Mouse (Mus musculus): Measurements from ENCODE around the gene Filip1. TPM values are rescaled to one million over a fixed set of nuclear protein-coding genes. Genes with fewer than 3 reads are reported as not detected.
"Not testable (repeated sequence)": the region's sequence is repeated elsewhere in the genome, so short reads cannot be mapped to it uniquely, and the experiment has no call there.

Gene Filip1
- total and polyA plus RNA-seq, 3 experiments: 0.71 to 1.5 (median 1.3) TPM

DNA sequence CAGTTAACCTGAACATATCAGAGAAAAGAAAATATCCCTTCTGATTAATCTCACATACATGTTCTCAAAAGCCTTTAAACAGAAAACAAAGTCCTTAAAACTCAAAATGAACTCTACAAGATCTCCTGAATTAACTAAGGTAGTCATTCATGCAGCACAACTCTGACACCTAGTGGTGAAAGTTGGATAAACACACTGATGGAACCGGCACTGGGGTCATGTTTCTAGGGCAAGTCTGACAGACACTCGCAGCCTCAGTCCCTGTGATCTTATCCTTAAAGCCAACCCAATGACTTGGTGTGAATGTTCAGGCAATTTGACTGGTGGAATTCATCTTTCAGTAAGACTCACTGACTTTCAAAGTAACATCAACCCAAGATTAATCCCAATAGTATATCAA lies 13.4 kb upstream of the Filip1 start:
- no peaks in the 10 kb centered on the region for H3K27me3 ChIP-seq (replicated peaks)
- H3K27ac ChIP-seq (ENCODE audit: insufficient read depth, low read depth): no peak overlapping the region
- in situ Hi-C loops (cut with MboI; ENCODE audit: low pct_ligation_motif_present, low pct_unique_long_range_greater_than_20kb, low sequenced_read_pairs) (no loop called here), dilution Hi-C loops (cut with MboI; ENCODE audit: extremely low pct_ligation_motif_present, extremely low pct_unique_long_range_greater_than_20kb, low sequenced_read_pairs) (no loop called here)
- peak; percentile 84 for DNase-seq (ENCODE audit: extremely low read depth)
- H3K4me3 ChIP-seq (replicated peaks in 1 of 3; ENCODE audit: low read depth in 2 of 3, low read length in 2 of 3, poor library complexity in 1 of 3): no peak overlapping the region
- H3K36me3 ChIP-seq (replicated peaks in 1 of 2; ENCODE audit: control insufficient read depth in 1 of 2, insufficient read depth in 1 of 2, low read length in 1 of 2): no peaks in the 10 kb centered on the region
- H3K9me3 ChIP-seq (replicated peaks; ENCODE audit: low read length): peaks cover 6% of the 10 kb centered on the region
- no peaks in the 10 kb centered on the region for H3K4me1 ChIP-seq (ENCODE audit: control insufficient read depth in 1 of 2, insufficient read depth in 2 of 2)
- H3K79me2 ChIP-seq (replicated peaks; ENCODE audit: control insufficient read depth, extremely low read depth, insufficient read depth, poor library complexity, severe bottlenecking): no peaks in the 10 kb centered on the region
- H3K9ac ChIP-seq (ENCODE audit: insufficient read depth, low read depth): no peak overlapping the region
- TF ChIP-seq RAD21 (IDR thresholded peaks at IDR 0.05; ENCODE audit: low read depth, low read length): peak; percentile 88
- TF ChIP-seq POLR2A (IDR thresholded peaks at IDR 0.05; ENCODE audit: low read depth, low read length): no peak
- peak; percentile 71 for TF ChIP-seq SMC3 (IDR thresholded peaks at IDR 0.05; ENCODE audit: low read depth, low read length)
- TF ChIP-seq GABPA (IDR thresholded peaks at IDR 0.05; ENCODE audit: insufficient replicate concordance, low read depth, low read length): no peak
- no peak for TF ChIP-seq CHD2 (IDR thresholded peaks at IDR 0.05; ENCODE audit: low read length)
- TF ChIP-seq ELF1 (IDR thresholded peaks at IDR 0.05; ENCODE audit: low read depth, low read length): no peak
- peak; percentile 35; the same call in 1 of the 2 replicates for TF ChIP-seq ZC3H11A (IDR thresholded peaks at IDR 0.05; ENCODE audit: low read depth, low read length)
- TF ChIP-seq CTCF (conservative IDR thresholded peaks at IDR 0.05 in 1 of 2, IDR thresholded peaks at IDR 0.05 in 1 of 2; ENCODE audit: low read depth in 2 of 2, low read length in 2 of 2): peak; percentile 64 to 80
- 0 out of 2 replicates have a peak, but pooled peaks have one; percentile 24 for TF ChIP-seq JUND (conservative IDR thresholded peaks at IDR 0.05; ENCODE audit: low read depth, low read length)
- no peak overlapping the region for H3K4me2 ChIP-seq (ENCODE audit: insufficient read depth, low read depth, poor library complexity, severe bottlenecking)

DNA sequence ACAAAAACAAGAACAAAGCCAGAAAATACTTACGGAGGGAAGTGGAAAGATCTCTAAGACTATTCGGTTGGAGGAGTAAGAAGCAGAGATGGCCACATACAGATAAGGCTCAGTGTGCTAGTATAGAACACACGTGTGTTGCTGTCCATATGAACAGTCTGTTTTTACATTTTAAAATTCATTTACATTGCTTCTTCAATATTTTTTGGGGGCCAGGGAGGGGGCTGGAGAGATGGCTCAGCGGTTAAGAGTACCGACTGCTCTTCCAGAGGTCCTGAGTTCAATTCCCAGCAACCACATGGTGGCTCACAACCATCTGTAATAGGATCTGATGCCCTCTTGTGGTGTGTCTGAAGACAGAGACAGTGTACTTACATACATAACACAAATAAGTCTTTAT lies 12.7 kb upstream of the Filip1 start:
- H3K4me3 ChIP-seq (replicated peaks in 1 of 3; ENCODE audit: low read depth in 2 of 3, low read length in 2 of 3, poor library complexity in 1 of 3); H3K4me2 ChIP-seq (ENCODE audit: insufficient read depth, low read depth, poor library complexity, severe bottlenecking); DNase-seq (ENCODE audit: extremely low read depth); H3K36me3 ChIP-seq (replicated peaks in 1 of 2; ENCODE audit: control insufficient read depth in 1 of 2, insufficient read depth in 1 of 2, low read length in 1 of 2); H3K4me1 ChIP-seq (ENCODE audit: control insufficient read depth in 1 of 2, insufficient read depth in 2 of 2); H3K27ac ChIP-seq (ENCODE audit: insufficient read depth, low read depth); dilution Hi-C loops (cut with MboI; ENCODE audit: extremely low pct_ligation_motif_present, extremely low pct_unique_long_range_greater_than_20kb, low sequenced_read_pairs); H3K9me3 ChIP-seq (replicated peaks; ENCODE audit: low read length); in situ Hi-C loops (cut with MboI; ENCODE audit: low pct_ligation_motif_present, low pct_unique_long_range_greater_than_20kb, low sequenced_read_pairs); H3K9ac ChIP-seq (ENCODE audit: insufficient read depth, low read depth); H3K79me2 ChIP-seq (replicated peaks; ENCODE audit: control insufficient read depth, extremely low read depth, insufficient read depth, poor library complexity, severe bottlenecking); H3K27me3 ChIP-seq (replicated peaks): not testable (repeated sequence)

DNA sequence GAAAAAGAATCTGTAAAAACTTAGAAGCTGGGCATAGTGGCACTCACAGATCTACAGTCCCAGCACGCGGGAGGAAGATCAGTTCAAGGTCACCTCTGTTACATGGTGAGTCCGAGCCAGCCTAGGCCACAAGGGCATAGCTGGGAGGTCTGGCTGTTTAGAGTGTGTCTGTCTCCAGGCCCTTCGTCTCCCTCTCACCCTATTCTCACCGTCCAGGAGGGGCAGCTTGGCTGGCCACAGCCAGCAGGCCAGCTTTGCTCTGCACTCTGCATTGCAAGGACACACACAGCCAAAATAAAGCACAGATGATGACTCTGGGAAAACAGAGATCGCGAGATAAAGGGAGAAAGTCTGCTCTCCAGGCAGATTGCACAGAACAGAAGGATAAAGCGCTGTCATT lies 10.2 kb upstream of the Filip1 start:
- H3K9ac ChIP-seq (ENCODE audit: insufficient read depth, low read depth): no peak overlapping the region
- TF ChIP-seq BHLHE40 (IDR thresholded peaks at IDR 0.05; ENCODE audit: low read depth, low read length): no peak
- no peak for TF ChIP-seq USF1 (IDR thresholded peaks at IDR 0.05; ENCODE audit: low read depth, low read length)
- TF ChIP-seq UBTF (IDR thresholded peaks at IDR 0.05; ENCODE audit: low read depth, low read length): no peak
- TF ChIP-seq MXI1 (IDR thresholded peaks at IDR 0.05; ENCODE audit: low read depth, low read length): no peak
- TF ChIP-seq NRF1 (IDR thresholded peaks at IDR 0.05; ENCODE audit: low read depth, low read length): no peak
- no peak for TF ChIP-seq MAZ (IDR thresholded peaks at IDR 0.05; ENCODE audit: low read depth, low read length)
- TF ChIP-seq KAT2A (IDR thresholded peaks at IDR 0.05; ENCODE audit: insufficient replicate concordance, low read length): no peak
- no peak for TF ChIP-seq ZNF384 (IDR thresholded peaks at IDR 0.05; ENCODE audit: low read depth, low read length)
- no peak for TF ChIP-seq CTCF (conservative IDR thresholded peaks at IDR 0.05 in 1 of 2, IDR thresholded peaks at IDR 0.05 in 1 of 2; ENCODE audit: low read depth in 2 of 2, low read length in 2 of 2)
- H3K79me2 ChIP-seq (replicated peaks; ENCODE audit: control insufficient read depth, extremely low read depth, insufficient read depth, poor library complexity, severe bottlenecking): no peaks in the 10 kb centered on the region
- H3K4me2 ChIP-seq (ENCODE audit: insufficient read depth, low read depth, poor library complexity, severe bottlenecking): no peak overlapping the region
- dilution Hi-C loops (cut with MboI; ENCODE audit: extremely low pct_ligation_motif_present, extremely low pct_unique_long_range_greater_than_20kb, low sequenced_read_pairs) (no loop called here), in situ Hi-C loops (cut with MboI; ENCODE audit: low pct_ligation_motif_present, low pct_unique_long_range_greater_than_20kb, low sequenced_read_pairs) (no loop called here)
- no peaks in the 10 kb centered on the region for H3K27me3 ChIP-seq (replicated peaks)
- H3K4me3 ChIP-seq (replicated peaks in 1 of 3; ENCODE audit: low read depth in 2 of 3, low read length in 2 of 3, poor library complexity in 1 of 3): no peak overlapping the region
- H3K9me3 ChIP-seq (replicated peaks; ENCODE audit: low read length): no peaks in the 10 kb centered on the region
- no peaks in the 10 kb centered on the region for H3K36me3 ChIP-seq (replicated peaks in 1 of 2; ENCODE audit: control insufficient read depth in 1 of 2, insufficient read depth in 1 of 2, low read length in 1 of 2)
- H3K4me1 ChIP-seq (ENCODE audit: control insufficient read depth in 1 of 2, insufficient read depth in 2 of 2): no peaks in the 10 kb centered on the region
- no peak overlapping the region for H3K27ac ChIP-seq (ENCODE audit: insufficient read depth, low read depth)
- no peak for DNase-seq (ENCODE audit: extremely low read depth)

All from CH12.LX (cell line).